9 mouse cellular contexts compared by ENCODE assay signal in genomic region chr1:156752990-156753389, GRCm38 (mm10). TPM values are rescaled to one million over a fixed set of nuclear protein-coding genes. Genes with fewer than 3 reads are reported as not detected.
DNase-seq lines count a peak whose midpoint lies in the region; ATAC-seq lines count a peak whose summit lies in the region.
"Had no signal": no experiment of that assay in that cellular context is flagged by ENCODE, and none has a peak within 500 bp of the region (broad histone marks: within the 10 kb centered on the region; RNA-seq: fewer than 3 reads in every experiment).

No protein-coding gene starts in this region.

- H3K27me3 ChIP-seq in neural tube, embryonic 12.5 days (replicated peaks) = no peaks in the 10 kb centered on the region
- no peaks in the 10 kb centered on the region for H3K27me3 ChIP-seq in forebrain, embryonic 13.5 days
- H3K27me3 ChIP-seq in kidney, embryonic 14.5 days (ENCODE audit: control insufficient read depth, insufficient read depth, low read length) = no peaks in the 10 kb centered on the region
- H3K27me3 ChIP-seq: forebrain, embryonic 12.5 days had no signal

- H3K4me3 ChIP-seq in neural tube, embryonic 12.5 days = no peak overlapping the region
- H3K4me3 ChIP-seq in forebrain, embryonic 13.5 days = no peak overlapping the region
- H3K4me3 ChIP-seq in kidney, embryonic 14.5 days (ENCODE audit: low read length) = no peak overlapping the region
- H3K4me3 ChIP-seq: forebrain, embryonic 12.5 days had no signal

- no peaks in the 10 kb centered on the region for H3K36me3 ChIP-seq in neural tube, embryonic 12.5 days
- H3K36me3 ChIP-seq in forebrain, embryonic 13.5 days (ENCODE audit: poor library complexity, severe bottlenecking) = no peaks in the 10 kb centered on the region
- H3K36me3 ChIP-seq in kidney, embryonic 14.5 days (ENCODE audit: control insufficient read depth, insufficient read depth, low read length) = no peaks in the 10 kb centered on the region
- H3K36me3 ChIP-seq: forebrain, embryonic 12.5 days had no signal

- DNase-seq in embryo, embryonic 10.5 days (ENCODE audit: low spot score) = peak; percentile 48
- DNase-seq in embryo, embryonic 11 days = no peak
- peak; percentile 17 for DNase-seq in thymus, postnatal 14 days
- DNase-seq in thymus, postnatal 10 days (ENCODE audit: low spot score in 2 of 2) = no peak

- H3K27ac ChIP-seq in neural tube, embryonic 12.5 days = 0 out of 2 replicates have a peak overlapping the region, but pooled peaks have one; percentile 73
- no peak overlapping the region for H3K27ac ChIP-seq in forebrain, embryonic 13.5 days
- no peak overlapping the region for H3K27ac ChIP-seq in kidney, embryonic 14.5 days (ENCODE audit: low read depth, low read length)
- H3K27ac ChIP-seq: forebrain, embryonic 12.5 days had no signal

- H3K9me3 ChIP-seq in neural tube, embryonic 12.5 days = no peaks in the 10 kb centered on the region
- H3K9me3 ChIP-seq in forebrain, embryonic 13.5 days (replicated peaks) = no peaks in the 10 kb centered on the region
- H3K9me3 ChIP-seq in kidney, embryonic 14.5 days (ENCODE audit: control insufficient read depth, low read length) = no peaks in the 10 kb centered on the region
- H3K9me3 ChIP-seq: forebrain, embryonic 12.5 days had no signal

- H3K9ac ChIP-seq in neural tube, embryonic 12.5 days = no peak overlapping the region
- H3K9ac ChIP-seq in forebrain, embryonic 13.5 days = no peak overlapping the region
- H3K9ac ChIP-seq in kidney, embryonic 14.5 days (ENCODE audit: low read depth, low read length) = no peak overlapping the region

- WGBS in neural tube, embryonic 12.5 days = 52% methylated on average over 7 of the region's 7 CpGs
- 88% methylated on average over 7 of the region's 7 CpGs for WGBS in forebrain, embryonic 13.5 days
- 87% methylated on average over 7 of the region's 7 CpGs for WGBS in kidney, embryonic 14.5 days

- peak; percentile 65 for ATAC-seq in inflammation-experienced regulatory T-cells, adult 6 months
- ATAC-seq in neural tube, embryonic 12.5 days (ENCODE audit: low FRiP score, low read depth) = no peak
- ATAC-seq in forebrain, embryonic 13.5 days = no peak
- ATAC-seq in kidney, embryonic 14.5 days (ENCODE audit: low FRiP score, low TSS enrichment) = no peak

- H3K4me1 ChIP-seq in neural tube, embryonic 12.5 days = peaks cover 45% of the 10 kb centered on the region
- peaks cover 34% of the 10 kb centered on the region for H3K4me1 ChIP-seq in forebrain, embryonic 13.5 days
- H3K4me1 ChIP-seq in kidney, embryonic 14.5 days (ENCODE audit: control insufficient read depth, insufficient read depth, low read length) = peaks cover 10% of the 10 kb centered on the region

- peak overlapping the region; percentile 48 for H3K4me2 ChIP-seq in neural tube, embryonic 12.5 days (replicated peaks)
- H3K4me2 ChIP-seq in forebrain, embryonic 13.5 days = no peak overlapping the region
- no peak overlapping the region for H3K4me2 ChIP-seq in kidney, embryonic 14.5 days (replicated peaks; ENCODE audit: low read depth, low read length)

RNA-seq across cellular contexts. Expression of gene Fam20b, which starts 34.1 kb away (rescaled TPM):
- 10 to 100 TPM; 11.9 to 16.9 (median 12.2) TPM for polyA plus RNA-seq in inflammation-experienced regulatory T-cells, adult 6 months (2017; shearing (Covaris generic))
- polyA plus RNA-seq in neural tube, embryonic 12.5 days (2016; fragmentation: Nextera tagmentation; extraction: Ambion mirVana) = 26.8 and 28.6 TPM in 2 replicates
- polyA plus RNA-seq in forebrain, embryonic 13.5 days (2015; fragmentation: Nextera tagmentation; extraction: Ambion mirVana) = 18.0 and 18.2 TPM in 2 replicates
- polyA plus RNA-seq in kidney, embryonic 14.5 days (2014; fragmentation: Nextera tagmentation; extraction: Ambion mirVana) = 24.3 and 37.3 TPM in 2 replicates

Comparison
In these comparisons a context has a peak if more than half of its experiments do, and no peak if none do; other contexts are left out.
1. DNase-seq: peak in embryo, embryonic 10.5 days (single experiment) and thymus, postnatal 14 days (single experiment); none in embryo, embryonic 11 days (single experiment) and thymus, postnatal 10 days (0 of 2).